23 mouse cellular contexts compared by ENCODE assay signal in the genomic region with DNA sequence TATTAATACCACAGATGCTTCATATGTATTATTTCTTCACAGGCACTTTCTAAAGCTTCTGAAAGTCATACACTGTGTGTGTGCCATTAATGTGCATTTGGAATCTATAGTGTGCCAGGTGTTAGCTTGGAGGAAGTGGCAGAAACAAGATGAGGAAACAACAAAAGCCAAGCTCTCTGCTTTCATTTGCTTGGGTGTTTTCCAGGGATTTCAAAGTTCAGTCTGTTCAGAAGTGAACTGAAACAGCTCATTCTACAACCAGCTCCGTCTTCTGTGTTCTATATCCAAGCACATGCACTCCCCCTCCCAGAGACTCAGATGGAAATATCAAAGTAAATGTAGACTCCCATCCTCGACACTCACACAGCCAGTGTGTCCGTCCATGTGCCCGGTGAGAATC.
DNase-seq lines count a peak whose midpoint lies in the region; ATAC-seq and TF ChIP-seq lines count a peak whose summit lies in the region.
"Had no signal": no experiment of that assay in that cellular context is flagged by ENCODE, and none has a peak within 500 bp of the region (broad histone marks: within the 10 kb centered on the region; RNA-seq: fewer than 3 reads in every experiment).

No protein-coding gene starts in this region.

- TF ChIP-seq POLR2A in liver, adult 2 months (IDR thresholded peaks at IDR 0.05; ENCODE audit: extremely low read depth, insufficient read depth, low read length) = no peak
- no peak for TF ChIP-seq POLR2A in brain, embryonic 14.5 days (IDR thresholded peaks at IDR 0.05; ENCODE audit: borderline replicate concordance, extremely low read depth, insufficient read depth, insufficient read length, poor library complexity, severe bottlenecking)

- no peak overlapping the region for H3K9ac ChIP-seq in forebrain, embryonic 16.5 days (replicated peaks; ENCODE audit: low read depth, low read length)
- no peak overlapping the region for H3K9ac ChIP-seq in forebrain, embryonic 13.5 days
- H3K9ac ChIP-seq in liver, adult 2 months (ENCODE audit: low read depth, low read length) = no peak overlapping the region
- H3K9ac ChIP-seq: embryonic facial prominence, embryonic 13.5 days; embryonic facial prominence, embryonic 15.5 days; forebrain, embryonic 12.5 days had no signal

- H3K4me1 ChIP-seq in forebrain, embryonic 16.5 days (replicated peaks; ENCODE audit: control insufficient read depth, insufficient read depth, low read length) = no peaks in the 10 kb centered on the region
- no peaks in the 10 kb centered on the region for H3K4me1 ChIP-seq in forebrain, embryonic 13.5 days
- no peaks in the 10 kb centered on the region for H3K4me1 ChIP-seq in liver, adult 2 months (ENCODE audit: control insufficient read depth, insufficient read depth, low read length)
- H3K4me1 ChIP-seq: embryonic facial prominence, embryonic 15.5 days; forebrain, embryonic 12.5 days had no signal

- no peaks in the 10 kb centered on the region for H3K9me3 ChIP-seq in forebrain, embryonic 16.5 days (ENCODE audit: control insufficient read depth, low read length)
- H3K9me3 ChIP-seq in forebrain, embryonic 13.5 days (replicated peaks) = no peaks in the 10 kb centered on the region
- H3K9me3 ChIP-seq: embryonic facial prominence, embryonic 13.5 days; embryonic facial prominence, embryonic 15.5 days; forebrain, embryonic 12.5 days had no signal

- no peaks in the 10 kb centered on the region for H3K36me3 ChIP-seq in forebrain, embryonic 16.5 days (ENCODE audit: control insufficient read depth, insufficient read depth)
- no peaks in the 10 kb centered on the region for H3K36me3 ChIP-seq in forebrain, embryonic 13.5 days (ENCODE audit: poor library complexity, severe bottlenecking)
- no peaks in the 10 kb centered on the region for H3K36me3 ChIP-seq in liver, adult 2 months (ENCODE audit: control insufficient read depth, insufficient read depth, low read length)
- H3K36me3 ChIP-seq: embryonic facial prominence, embryonic 13.5 days; embryonic facial prominence, embryonic 15.5 days; forebrain, embryonic 12.5 days had no signal

- 0 out of 2 replicates have a peak, but pooled peaks have one; percentile 23 for ATAC-seq in forebrain, embryonic 16.5 days
- no peak for ATAC-seq in forebrain, embryonic 13.5 days
- ATAC-seq: activated CD4-positive, CD25-positive, alpha-beta regulatory T cell, adult 4 months had no signal

- H3K27ac ChIP-seq in forebrain, embryonic 16.5 days (ENCODE audit: low read length) = no peak overlapping the region; the same call in 1 of the 2 replicates
- H3K27ac ChIP-seq in forebrain, embryonic 13.5 days = no peak overlapping the region
- no peak overlapping the region for H3K27ac ChIP-seq in liver, adult 2 months (replicated peaks; ENCODE audit: insufficient read depth, low read depth, low read length)
- H3K27ac ChIP-seq: embryonic facial prominence, embryonic 13.5 days; embryonic facial prominence, embryonic 15.5 days; forebrain, embryonic 12.5 days had no signal

- H3K4me2 ChIP-seq in forebrain, embryonic 16.5 days (ENCODE audit: low read length) = no peak overlapping the region
- no peak overlapping the region for H3K4me2 ChIP-seq in forebrain, embryonic 13.5 days
- H3K4me2 ChIP-seq: embryonic facial prominence, embryonic 13.5 days; embryonic facial prominence, embryonic 15.5 days; forebrain, embryonic 12.5 days had no signal

- no peak overlapping the region for H3K4me3 ChIP-seq in forebrain, embryonic 16.5 days (replicated peaks; ENCODE audit: low read length)
- H3K4me3 ChIP-seq in forebrain, embryonic 13.5 days = no peak overlapping the region
- H3K4me3 ChIP-seq in liver, adult 2 months (ENCODE audit: insufficient read depth, low read depth, low read length) = no peak overlapping the region
- H3K4me3 ChIP-seq: embryonic facial prominence, embryonic 13.5 days; embryonic facial prominence, embryonic 15.5 days; erythroblast, embryonic 14.5 days; forebrain, embryonic 12.5 days had no signal

- WGBS in forebrain, embryonic 16.5 days = 62% methylated on average over 4 of the region's 4 CpGs
- 74% methylated on average over 4 of the region's 4 CpGs for WGBS in forebrain, embryonic 13.5 days
- WGBS in liver, adult 2 months = 80% methylated on average over 4 of the region's 4 CpGs
- WGBS in large intestine, adult 2 months = 26% methylated on average over 4 of the region's 4 CpGs

- H3K27me3 ChIP-seq in forebrain, embryonic 16.5 days (replicated peaks; ENCODE audit: control insufficient read depth, insufficient read depth, low read length) = no peaks in the 10 kb centered on the region
- no peaks in the 10 kb centered on the region for H3K27me3 ChIP-seq in forebrain, embryonic 13.5 days
- H3K27me3 ChIP-seq in liver, adult 2 months (ENCODE audit: control insufficient read depth, insufficient read depth, low read length) = no peaks in the 10 kb centered on the region
- H3K27me3 ChIP-seq: embryonic facial prominence, embryonic 13.5 days; embryonic facial prominence, embryonic 15.5 days; forebrain, embryonic 12.5 days had no signal

- no peak for TF ChIP-seq CTCF in liver, adult 2 months (IDR thresholded peaks at IDR 0.05; ENCODE audit: low read depth, low read length)
- TF ChIP-seq CTCF in brain, embryonic 14.5 days (IDR thresholded peaks at IDR 0.05; ENCODE audit: borderline replicate concordance, extremely low read depth, insufficient read depth, insufficient read length) = no peak

- H3K79me2 ChIP-seq in liver, adult 2 months (ENCODE audit: control insufficient read depth, insufficient read depth, low read length) = no peaks in the 10 kb centered on the region

- DNase-seq in liver, adult 2 months (ENCODE audit: extremely low read depth, low read depth, low spot score) = peak; percentile 7
- DNase-seq in liver = no peak
- DNase-seq in brain, embryonic 14.5 days (ENCODE audit: low read depth) = peak; percentile 61
- DNase-seq in large intestine, adult 2 months (ENCODE audit: low read depth, low spot score) = peak; percentile 59
- no peak for DNase-seq in gastrocnemius, adult 8-10 months (ENCODE audit: low spot score in 2 of 2)
- DNase-seq in T-cell, adult 2 months (ENCODE audit: low spot score) = no peak
- DNase-seq: adrenal gland, adult 8-10 months; adrenal gland, postnatal 14 days; adrenal gland, postnatal 36 days; cerebellum, adult 11 months; cerebellum, adult 18-20 months; cerebellum, adult 8-10 months; cerebellum, adult 9-11 months; cerebellum, postnatal 14 days; cerebellum, postnatal 36 days; embryo, embryonic 11 days had no signal

Comparison
In these comparisons a context has a peak if more than half of its experiments do, and no peak if none do; other contexts are left out.
1. DNase-seq: peak in liver, adult 2 months (single experiment), brain, embryonic 14.5 days (single experiment) and large intestine, adult 2 months (single experiment); none in liver (single experiment), gastrocnemius, adult 8-10 months (0 of 2) and T-cell, adult 2 months (single experiment).